Mouse (Mus musculus): Measurements from ENCODE around the gene Fam43b. TPM values are rescaled to one million over a fixed set of nuclear protein-coding genes. Genes with fewer than 3 reads are reported as not detected.

Gene Fam43b
- polyA plus RNA-seq, 1 experiment from 2014 or later = not detected

GRCm38 (mm10) chr4:138361370-138361821 is 34.9 kb downstream of the Fam43b start:
- Histone ChIP-seq H3K36me3 (ENCODE audit: control insufficient read depth, insufficient read depth, low read length) (no peaks in the 10 kb centered on the region), H3K27ac (replicated peaks) (no peak overlapping the region), H3K4me1 (replicated peaks; ENCODE audit: control insufficient read depth, insufficient read depth) (no peaks in the 10 kb centered on the region), H3K9me3 (ENCODE audit: control insufficient read depth, low read length) (no peaks in the 10 kb centered on the region), H3K27me3 (ENCODE audit: control insufficient read depth, insufficient read depth, low read length) (no peaks in the 10 kb centered on the region), H3K9ac (ENCODE audit: low read length) (no peak overlapping the region), H3K4me3 (ENCODE audit: low read depth, low read length) (no peak overlapping the region), H3K4me2 (replicated peaks; ENCODE audit: low read depth) (no peak overlapping the region)
- ATAC-seq (ENCODE audit: low FRiP score, low TSS enrichment) (peak; percentile 25), DNase-seq (ENCODE audit: low spot score) (peak; percentile 40)
- WGBS = 9% methylated on average over 11 of the region's 11 CpGs
- TF ChIP-seq EP300 (optimal IDR thresholded peaks at IDR 0.05) (no peak), CTCF (IDR thresholded peaks at IDR 0.05; ENCODE audit: low read depth) (no peak)

GRCm38 (mm10) chr4:138358176-138358575 is 38.2 kb downstream of the Fam43b start:
- DNase-seq (ENCODE audit: low spot score) (no peak), ATAC-seq (ENCODE audit: low FRiP score, low TSS enrichment) (no peak)
- H3K27ac ChIP-seq (replicated peaks) = no peak overlapping the region
- H3K9me3 ChIP-seq (ENCODE audit: control insufficient read depth, low read length) = no peaks in the 10 kb centered on the region
- TF ChIP-seq CTCF (IDR thresholded peaks at IDR 0.05; ENCODE audit: low read depth) (no peak), EP300 (optimal IDR thresholded peaks at IDR 0.05) (no peak)
- H3K4me3 ChIP-seq (ENCODE audit: low read depth, low read length) = no peak overlapping the region
- H3K9ac ChIP-seq (ENCODE audit: low read length) = no peak overlapping the region
- H3K27me3 ChIP-seq (ENCODE audit: control insufficient read depth, insufficient read depth, low read length) = no peaks in the 10 kb centered on the region
- no peak overlapping the region for H3K4me2 ChIP-seq (replicated peaks; ENCODE audit: low read depth)
- 83% methylated on average over 3 of the region's 3 CpGs for WGBS
- H3K4me1 ChIP-seq (replicated peaks; ENCODE audit: control insufficient read depth, insufficient read depth) = no peaks in the 10 kb centered on the region
- no peaks in the 10 kb centered on the region for H3K36me3 ChIP-seq (ENCODE audit: control insufficient read depth, insufficient read depth, low read length)

GRCm38 (mm10) chr4:138356551-138356950 is 39.8 kb downstream of the Fam43b start:
- ATAC-seq (ENCODE audit: low FRiP score, low TSS enrichment) = no peak
- H3K36me3 ChIP-seq (ENCODE audit: control insufficient read depth, insufficient read depth, low read length) = no peaks in the 10 kb centered on the region
- no peak for DNase-seq (ENCODE audit: low spot score)
- H3K4me1 ChIP-seq (replicated peaks; ENCODE audit: control insufficient read depth, insufficient read depth) = no peaks in the 10 kb centered on the region
- WGBS = 83% methylated on average over 12 of the region's 12 CpGs
- TF ChIP-seq EP300 (optimal IDR thresholded peaks at IDR 0.05) (no peak), CTCF (IDR thresholded peaks at IDR 0.05; ENCODE audit: low read depth) (no peak)
- no peaks in the 10 kb centered on the region for H3K27me3 ChIP-seq (ENCODE audit: control insufficient read depth, insufficient read depth, low read length)
- no peak overlapping the region for H3K9ac ChIP-seq (ENCODE audit: low read length)
- no peak overlapping the region for H3K4me2 ChIP-seq (replicated peaks; ENCODE audit: low read depth)
- H3K9me3 ChIP-seq (ENCODE audit: control insufficient read depth, low read length) = no peaks in the 10 kb centered on the region
- no peak overlapping the region for H3K4me3 ChIP-seq (ENCODE audit: low read depth, low read length)
- no peak overlapping the region for H3K27ac ChIP-seq (replicated peaks)

GRCm38 (mm10) chr4:138356141-138356540 is 40.2 kb downstream of the Fam43b start:
- H3K9me3 ChIP-seq (ENCODE audit: control insufficient read depth, low read length) = no peaks in the 10 kb centered on the region
- H3K27ac ChIP-seq (replicated peaks) = no peak overlapping the region
- no peak overlapping the region for H3K9ac ChIP-seq (ENCODE audit: low read length)
- ATAC-seq (ENCODE audit: low FRiP score, low TSS enrichment) (no peak), DNase-seq (ENCODE audit: low spot score) (no peak)
- no peaks in the 10 kb centered on the region for H3K27me3 ChIP-seq (ENCODE audit: control insufficient read depth, insufficient read depth, low read length)
- H3K4me3 ChIP-seq (ENCODE audit: low read depth, low read length) = no peak overlapping the region
- no peaks in the 10 kb centered on the region for H3K4me1 ChIP-seq (replicated peaks; ENCODE audit: control insufficient read depth, insufficient read depth)
- 68% methylated on average over 8 of the region's 8 CpGs for WGBS
- no peaks in the 10 kb centered on the region for H3K36me3 ChIP-seq (ENCODE audit: control insufficient read depth, insufficient read depth, low read length)
- no peak overlapping the region for H3K4me2 ChIP-seq (replicated peaks; ENCODE audit: low read depth)
- TF ChIP-seq EP300 (optimal IDR thresholded peaks at IDR 0.05) = no peak
- TF ChIP-seq CTCF (IDR thresholded peaks at IDR 0.05; ENCODE audit: low read depth) = no peak

GRCm38 (mm10) chr4:138355496-138355895 is 40.8 kb downstream of the Fam43b start:
- H3K9me3 ChIP-seq (ENCODE audit: control insufficient read depth, low read length) = no peaks in the 10 kb centered on the region
- no peak overlapping the region for H3K27ac ChIP-seq (replicated peaks)
- ATAC-seq (ENCODE audit: low FRiP score, low TSS enrichment) (no peak), DNase-seq (ENCODE audit: low spot score) (no peak)
- no peaks in the 10 kb centered on the region for H3K27me3 ChIP-seq (ENCODE audit: control insufficient read depth, insufficient read depth, low read length)
- H3K4me1 ChIP-seq (replicated peaks; ENCODE audit: control insufficient read depth, insufficient read depth) = no peaks in the 10 kb centered on the region
- H3K9ac ChIP-seq (ENCODE audit: low read length) = no peak overlapping the region
- H3K4me2 ChIP-seq (replicated peaks; ENCODE audit: low read depth) = no peak overlapping the region
- no peak overlapping the region for H3K4me3 ChIP-seq (ENCODE audit: low read depth, low read length)
- WGBS = 86% methylated on average over 2 of the region's 2 CpGs
- no peaks in the 10 kb centered on the region for H3K36me3 ChIP-seq (ENCODE audit: control insufficient read depth, insufficient read depth, low read length)
- TF ChIP-seq CTCF (IDR thresholded peaks at IDR 0.05; ENCODE audit: low read depth) = no peak
- TF ChIP-seq EP300 (optimal IDR thresholded peaks at IDR 0.05) = no peak

GRCm38 (mm10) chr4:138353438-138354171 is 42.7 kb downstream of the Fam43b start:
- 73% methylated on average over 10 of the region's 10 CpGs for WGBS

More at GRCm38 (mm10) chr4:138353438-138354171, 42.7 kb downstream of the Fam43b start:
- no peak overlapping the region for H3K9ac ChIP-seq (ENCODE audit: low read length)
- no peaks in the 10 kb centered on the region for H3K4me1 ChIP-seq (replicated peaks; ENCODE audit: control insufficient read depth, insufficient read depth)
- TF ChIP-seq EP300 (optimal IDR thresholded peaks at IDR 0.05) = no peak
- peak; percentile 33; the same call in 1 of the 2 replicates for TF ChIP-seq CTCF (IDR thresholded peaks at IDR 0.05; ENCODE audit: low read depth)
- H3K4me2 ChIP-seq (replicated peaks; ENCODE audit: low read depth) = no peak overlapping the region
- H3K27ac ChIP-seq (replicated peaks) = no peak overlapping the region
- no peaks in the 10 kb centered on the region for H3K9me3 ChIP-seq (ENCODE audit: control insufficient read depth, low read length)
- DNase-seq (ENCODE audit: low spot score) (no peak), ATAC-seq (ENCODE audit: low FRiP score, low TSS enrichment) (no peak)
- no peaks in the 10 kb centered on the region for H3K36me3 ChIP-seq (ENCODE audit: control insufficient read depth, insufficient read depth, low read length)
- H3K4me3 ChIP-seq (ENCODE audit: low read depth, low read length) = no peak overlapping the region
- no peaks in the 10 kb centered on the region for H3K27me3 ChIP-seq (ENCODE audit: control insufficient read depth, insufficient read depth, low read length)
